Mouse (Mus musculus) erythroblast, adult 5-6 weeks (primary cell): Measurements from ENCODE around the gene Olfr1371. TPM values are rescaled to one million over a fixed set of nuclear protein-coding genes. Genes with fewer than 3 reads are reported as not detected.
A peak's percentile ranks its signal among the peaks of the same experiment; 100 is the strongest.

Experiments
- ATAC-seq: replicated peaks from 2 replicates; pipeline ENCODE4 v1.8.0; 2016; ENCODE audit warnings: moderate number of reproducible peaks, mild to moderate bottlenecking, moderate TSS enrichment, inconsistent platforms; ENCODE audit not compliant: poor library complexity, low FRiP score, severe bottlenecking
- total RNA-seq, 2 experiments: library from RNA; stranded (forward) in 1 of 2; stranded (reverse) in 1 of 2; fragments of 150-400 nt in 1 of 2; fragments of 200-764, 138-1000 nt in 1 of 2; gene quantifications; 2 replicates each; pipeline versions ENCODE4 v1.2.3 to v1.2.4; 2015 to 2017; ENCODE audit warnings: low replicate concordance in 2 of 2

Olfr1371 gene
- total RNA-seq (2015; ENCODE audit: low replicate concordance): not detected in 2 replicates
- total RNA-seq (2017; ENCODE audit: low replicate concordance): not detected in 2 replicates

- ATAC-seq: no peak
These were observed at the start of gene Olfr1371 for GRCm38 (mm10) chr11:52213887-52214286. Olfr1371 (minus strand) TSS chr11:52213987.

GRCm38 (mm10) chr11:52262338-52262737, 48.6 kb upstream of the Olfr1371 start:
- no peak for ATAC-seq

- ATAC-seq: no peak
These were observed 48.1 kb upstream of the Olfr1371 start for GRCm38 (mm10) chr11:52261937-52262336.

GRCm38 (mm10) chr11:52260878-52261277, 47.1 kb upstream of the Olfr1371 start:
- no peak for ATAC-seq

GRCm38 (mm10) chr11:52258711-52259110, 44.9 kb upstream of the Olfr1371 start:
- no peak for ATAC-seq

GRCm38 (mm10) chr11:52257376-52257775, 43.6 kb upstream of the Olfr1371 start:
- ATAC-seq: no peak

- ATAC-seq: no peak
These were observed 41.3 kb upstream of the Olfr1371 start for GRCm38 (mm10) chr11:52255077-52255476.

- ATAC-seq: peak; percentile 64; the same call in 1 of the 2 replicates
These were observed 40.0 kb upstream of the Olfr1371 start for GRCm38 (mm10) chr11:52253674-52254375.

GRCm38 (mm10) chr11:52252692-52253091, 38.9 kb upstream of the Olfr1371 start:
- no peak for ATAC-seq

- ATAC-seq: no peak
These were observed 38.0 kb upstream of the Olfr1371 start for GRCm38 (mm10) chr11:52251770-52252169.

GRCm38 (mm10) chr11:52249452-52249851, 35.7 kb upstream of the Olfr1371 start:
- no peak for ATAC-seq

- no peak for ATAC-seq
These were observed 27.2 kb upstream of the Olfr1371 start for GRCm38 (mm10) chr11:52240898-52241542.

GRCm38 (mm10) chr11:52234509-52234908, 20.7 kb upstream of the Olfr1371 start:
- ATAC-seq: no peak

- ATAC-seq: no peak
These were observed 20.1 kb upstream of the Olfr1371 start for GRCm38 (mm10) chr11:52233906-52234305.

- no peak for ATAC-seq
These were observed 19.4 kb upstream of the Olfr1371 start for GRCm38 (mm10) chr11:52233043-52233653.

- ATAC-seq: peak; percentile 85
These were observed 18.1 kb upstream of the Olfr1371 start, which contains the start of gene Skp1a for GRCm38 (mm10) chr11:52231606-52232541. Skp1a (plus strand) TSS chr11:52231995.

- no peak for ATAC-seq
These were observed 16.9 kb upstream of the Olfr1371 start for GRCm38 (mm10) chr11:52230694-52231093.

- no peak for ATAC-seq
These were observed 15.1 kb upstream of the Olfr1371 start for GRCm38 (mm10) chr11:52228722-52229448.
